Mouse (Mus musculus): Measurements from ENCODE around the gene Olfr904. TPM values are rescaled to one million over a fixed set of nuclear protein-coding genes. Genes with fewer than 3 reads are reported as not detected.
"Not testable (repeated sequence)": the region's sequence is repeated elsewhere in the genome, so short reads cannot be mapped to it uniquely, and the experiment has no call there.

Olfr904 gene
- not detected in 2 replicates for polyA plus RNA-seq (2014; fragmentation: Nextera tagmentation; extraction: Ambion mirVana)

- Histone ChIP-seq H3K4me3 (ENCODE audit: low read depth, low read length) (no peak within 1 kb of the TSS), H3K27ac (ENCODE audit: low read depth, low read length) (no peak within 1 kb of the TSS), H3K36me3 (ENCODE audit: control insufficient read depth, insufficient read depth, low read length) (no peaks in the 10 kb centered on the region), H3K9ac (ENCODE audit: low read length) (no peak within 1 kb of the TSS), H3K4me2 (no peak within 1 kb of the TSS), H3K4me1 (ENCODE audit: control insufficient read depth, insufficient read depth, low read length) (no peaks in the 10 kb centered on the region), H3K27me3 (ENCODE audit: control insufficient read depth, insufficient read depth, low read length) (no peaks in the 10 kb centered on the region), H3K9me3 (ENCODE audit: control insufficient read depth, low read length) (no peaks in the 10 kb centered on the region)
- DNase-seq (ENCODE audit: low spot score, missing footprints) (no peak), ATAC-seq (ENCODE audit: low FRiP score) (no peak)
Measured at GRCm38 (mm10) chr9:38462844-38463243, at the start of gene Olfr904. TSS of gene Olfr904 (plus strand) at chr9:38463144.

- not testable (repeated sequence) for DNase-seq (ENCODE audit: low spot score, missing footprints)
Measured at GRCm38 (mm10) chr9:38413502-38413901, 49.4 kb upstream of the Olfr904 start.

GRCm38 (mm10) chr9:38423801-38424200, 39.1 kb upstream of the Olfr904 start:
- H3K4me3 ChIP-seq (ENCODE audit: low read depth, low read length) = no peak overlapping the region
- H3K9me3 ChIP-seq (ENCODE audit: control insufficient read depth, low read length) = no peaks in the 10 kb centered on the region
- no peaks in the 10 kb centered on the region for H3K4me1 ChIP-seq (ENCODE audit: control insufficient read depth, insufficient read depth, low read length)
- H3K4me2 ChIP-seq = no peak overlapping the region
- DNase-seq (ENCODE audit: low spot score, missing footprints) (no peak), ATAC-seq (ENCODE audit: low FRiP score) (no peak)
- H3K27ac ChIP-seq (ENCODE audit: low read depth, low read length) = no peak overlapping the region
- no peaks in the 10 kb centered on the region for H3K27me3 ChIP-seq (ENCODE audit: control insufficient read depth, insufficient read depth, low read length)
- H3K9ac ChIP-seq (ENCODE audit: low read length) = no peak overlapping the region
- H3K36me3 ChIP-seq (ENCODE audit: control insufficient read depth, insufficient read depth, low read length) = no peaks in the 10 kb centered on the region

More at GRCm38 (mm10) chr9:38413502-38413901, 49.4 kb upstream of the Olfr904 start:
- not testable (repeated sequence) for H3K27me3 ChIP-seq (ENCODE audit: control insufficient read depth, insufficient read depth, low read length); H3K27ac ChIP-seq (ENCODE audit: low read depth, low read length); ATAC-seq (ENCODE audit: low FRiP score); H3K4me3 ChIP-seq (ENCODE audit: low read depth, low read length); H3K4me1 ChIP-seq (ENCODE audit: control insufficient read depth, insufficient read depth, low read length); H3K9ac ChIP-seq (ENCODE audit: low read length); H3K36me3 ChIP-seq (ENCODE audit: control insufficient read depth, insufficient read depth, low read length); H3K4me2 ChIP-seq; H3K9me3 ChIP-seq (ENCODE audit: control insufficient read depth, low read length)
- WGBS = 93% methylated on average over 14 of the region's 14 CpGs

- no peaks in the 10 kb centered on the region for H3K27me3 ChIP-seq (ENCODE audit: control insufficient read depth, insufficient read depth, low read length)
- DNase-seq (ENCODE audit: low spot score, missing footprints) (no peak), ATAC-seq (ENCODE audit: low FRiP score) (no peak)
- WGBS = 54% methylated on average over 1 of the region's 1 CpGs
- no peak overlapping the region for H3K27ac ChIP-seq (ENCODE audit: low read depth, low read length)
- no peak overlapping the region for H3K4me3 ChIP-seq (ENCODE audit: low read depth, low read length)
- no peak overlapping the region for H3K4me2 ChIP-seq
- no peaks in the 10 kb centered on the region for H3K9me3 ChIP-seq (ENCODE audit: control insufficient read depth, low read length)
- H3K4me1 ChIP-seq (ENCODE audit: control insufficient read depth, insufficient read depth, low read length) = no peaks in the 10 kb centered on the region
- no peak overlapping the region for H3K9ac ChIP-seq (ENCODE audit: low read length)
- no peaks in the 10 kb centered on the region for H3K36me3 ChIP-seq (ENCODE audit: control insufficient read depth, insufficient read depth, low read length)
Measured at GRCm38 (mm10) chr9:38427026-38427425, 35.9 kb upstream of the Olfr904 start.

GRCm38 (mm10) chr9:38429155-38429554, 33.8 kb upstream of the Olfr904 start, which contains the start of gene Olfr901:
TSS of gene Olfr901 (plus strand) at chr9:38429455.
- H3K4me1 ChIP-seq (ENCODE audit: control insufficient read depth, insufficient read depth, low read length) = no peaks in the 10 kb centered on the region
- no peak for DNase-seq (ENCODE audit: low spot score, missing footprints)
- H3K9me3 ChIP-seq (ENCODE audit: control insufficient read depth, low read length) = no peaks in the 10 kb centered on the region
- no peak within 1 kb of the TSS for H3K4me2 ChIP-seq
- H3K9ac ChIP-seq (ENCODE audit: low read length) = no peak within 1 kb of the TSS
- no peak within 1 kb of the TSS for H3K27ac ChIP-seq (ENCODE audit: low read depth, low read length)
- WGBS = 92% methylated on average over 1 of the region's 1 CpGs
- no peak for ATAC-seq (ENCODE audit: low FRiP score)
- H3K36me3 ChIP-seq (ENCODE audit: control insufficient read depth, insufficient read depth, low read length) = no peaks in the 10 kb centered on the region
- no peaks in the 10 kb centered on the region for H3K27me3 ChIP-seq (ENCODE audit: control insufficient read depth, insufficient read depth, low read length)
- H3K4me3 ChIP-seq (ENCODE audit: low read depth, low read length) = no peak within 1 kb of the TSS

- H3K27ac ChIP-seq (ENCODE audit: low read depth, low read length) = no peak within 1 kb of the TSS
- 91% methylated on average over 5 of the region's 5 CpGs for WGBS
- no peak for ATAC-seq (ENCODE audit: low FRiP score)
Measured at GRCm38 (mm10) chr9:38447352-38447751, 15.6 kb upstream of the Olfr904 start, which contains the start of gene Olfr902. TSS of gene Olfr902 (plus strand) at chr9:38447652.

GRCm38 (mm10) chr9:38470807-38471206, 7.9 kb downstream of the Olfr904 start, which contains the start of gene Olfr905:
TSS of gene Olfr905 (plus strand) at chr9:38471107.
- no peak for DNase-seq (ENCODE audit: low spot score, missing footprints)
- no peaks in the 10 kb centered on the region for H3K36me3 ChIP-seq (ENCODE audit: control insufficient read depth, insufficient read depth, low read length)
- no peak for ATAC-seq (ENCODE audit: low FRiP score)
- H3K27me3 ChIP-seq (ENCODE audit: control insufficient read depth, insufficient read depth, low read length) = no peaks in the 10 kb centered on the region
- no peak within 1 kb of the TSS for H3K9ac ChIP-seq (ENCODE audit: low read length)
- H3K4me1 ChIP-seq (ENCODE audit: control insufficient read depth, insufficient read depth, low read length) = no peaks in the 10 kb centered on the region
- no peaks in the 10 kb centered on the region for H3K9me3 ChIP-seq (ENCODE audit: control insufficient read depth, low read length)
- no peak within 1 kb of the TSS for H3K4me3 ChIP-seq (ENCODE audit: low read depth, low read length)
- H3K27ac ChIP-seq (ENCODE audit: low read depth, low read length) = no peak within 1 kb of the TSS
- H3K4me2 ChIP-seq = no peak within 1 kb of the TSS

More at GRCm38 (mm10) chr9:38447352-38447751, 15.6 kb upstream of the Olfr904 start, which contains the start of gene Olfr902:
- Histone ChIP-seq H3K36me3 (ENCODE audit: control insufficient read depth, insufficient read depth, low read length) (no peaks in the 10 kb centered on the region), H3K4me2 (no peak within 1 kb of the TSS), H3K27me3 (ENCODE audit: control insufficient read depth, insufficient read depth, low read length) (no peaks in the 10 kb centered on the region), H3K4me3 (ENCODE audit: low read depth, low read length) (no peak within 1 kb of the TSS), H3K9me3 (ENCODE audit: control insufficient read depth, low read length) (no peaks in the 10 kb centered on the region), H3K9ac (ENCODE audit: low read length) (no peak within 1 kb of the TSS), H3K4me1 (ENCODE audit: control insufficient read depth, insufficient read depth, low read length) (no peaks in the 10 kb centered on the region)
- no peak for DNase-seq (ENCODE audit: low spot score, missing footprints)

GRCm38 (mm10) chr9:38486785-38487184, 23.8 kb downstream of the Olfr904 start, which contains the start of gene Olfr906:
TSS of gene Olfr906 (plus strand) at chr9:38487085.
- WGBS = 94% methylated on average over 3 of the region's 3 CpGs
- H3K9me3 ChIP-seq (ENCODE audit: control insufficient read depth, low read length) = no peaks in the 10 kb centered on the region
- no peak for ATAC-seq (ENCODE audit: low FRiP score)
- H3K4me2 ChIP-seq = no peak within 1 kb of the TSS
- no peak for DNase-seq (ENCODE audit: low spot score, missing footprints)
- no peaks in the 10 kb centered on the region for H3K27me3 ChIP-seq (ENCODE audit: control insufficient read depth, insufficient read depth, low read length)
- no peaks in the 10 kb centered on the region for H3K4me1 ChIP-seq (ENCODE audit: control insufficient read depth, insufficient read depth, low read length)
- no peak within 1 kb of the TSS for H3K27ac ChIP-seq (ENCODE audit: low read depth, low read length)
- no peaks in the 10 kb centered on the region for H3K36me3 ChIP-seq (ENCODE audit: control insufficient read depth, insufficient read depth, low read length)
- no peak within 1 kb of the TSS for H3K4me3 ChIP-seq (ENCODE audit: low read depth, low read length)
- no peak within 1 kb of the TSS for H3K9ac ChIP-seq (ENCODE audit: low read length)

GRCm38 (mm10) chr9:38495501-38495900, 32.6 kb downstream of the Olfr904 start, which contains the start of gene Olfr907:
TSS of gene Olfr907 (plus strand) at chr9:38495801.
- DNase-seq (ENCODE audit: low spot score, missing footprints) (no peak), ATAC-seq (ENCODE audit: low FRiP score) (no peak)
- H3K36me3 ChIP-seq (ENCODE audit: control insufficient read depth, insufficient read depth, low read length) = no peaks in the 10 kb centered on the region
- no peaks in the 10 kb centered on the region for H3K9me3 ChIP-seq (ENCODE audit: control insufficient read depth, low read length)
- no peak within 1 kb of the TSS for H3K27ac ChIP-seq (ENCODE audit: low read depth, low read length)
- WGBS = 84% methylated on average over 2 of the region's 2 CpGs
- H3K27me3 ChIP-seq (ENCODE audit: control insufficient read depth, insufficient read depth, low read length) = no peaks in the 10 kb centered on the region
- no peak within 1 kb of the TSS for H3K4me2 ChIP-seq
- H3K4me1 ChIP-seq (ENCODE audit: control insufficient read depth, insufficient read depth, low read length) = no peaks in the 10 kb centered on the region
- H3K9ac ChIP-seq (ENCODE audit: low read length) = no peak within 1 kb of the TSS
- no peak within 1 kb of the TSS for H3K4me3 ChIP-seq (ENCODE audit: low read depth, low read length)
